Mouse (Mus musculus) forebrain, embryonic 15.5 days (tissue): ENCODE results near the gene Col5a2. TPM values are rescaled to one million over a fixed set of nuclear protein-coding genes. Genes with fewer than 3 reads are reported as not detected.
"Not testable (repeated sequence)": the region's sequence is repeated elsewhere in the genome, so short reads cannot be mapped to it uniquely, and the experiment has no call there.

ENCODE experiments used
- ATAC-seq: fragments of 200-750 bp; cut with Nextera tagmentation; replicated peaks from 2 replicates; pipeline ENCODE4 v1.8.0; 2017; ENCODE audit warnings: mild to moderate bottlenecking, moderate TSS enrichment, moderate library complexity
- H3K27ac ChIP-seq: fragments of 300-500 bp; sonication (generic); replicated peaks from 2 replicates; pipeline ENCODE4 v1.5.1; 2015; ENCODE audit warnings: mild to moderate bottlenecking, inconsistent platforms
- H3K27me3 ChIP-seq: fragments of 300-500 bp; sonication (generic); 2 replicates; pipeline ENCODE4 v1.6.1; 2015; ENCODE audit warnings: inconsistent platforms
- H3K36me3 ChIP-seq: fragments of 300-500 bp; sonication (generic); 2 replicates; pipeline ENCODE4 v1.6.1; 2015; ENCODE audit warnings: mild to moderate bottlenecking, inconsistent platforms
- H3K4me1 ChIP-seq: fragments of 300-500 bp; sonication (generic); 2 replicates; pipeline ENCODE4 v1.6.1; 2015; ENCODE audit warnings: inconsistent platforms
- H3K4me2 ChIP-seq: fragments of 300-500 bp; sonication (generic); replicated peaks from 2 replicates; pipeline ENCODE4 v1.6.1; 2015; ENCODE audit warnings: mild to moderate bottlenecking, inconsistent platforms
- H3K4me3 ChIP-seq: fragments of 300-500 bp; sonication (generic); 2 replicates; pipeline ENCODE4 v1.5.1; 2015; ENCODE audit warnings: mild to moderate bottlenecking, inconsistent platforms
- H3K9ac ChIP-seq: fragments of 300-500 bp; sonication (generic); replicated peaks from 2 replicates; pipeline ENCODE4 v1.6.1; 2015; ENCODE audit warnings: mild to moderate bottlenecking, inconsistent platforms
- H3K9me3 ChIP-seq: fragments of 300-500 bp; sonication (generic); 2 replicates; pipeline ENCODE4 v1.6.1; 2016; ENCODE audit warnings: inconsistent platforms
- WGBS: fragments of 180-500 bp; shearing (Covaris S2); methylation state at CpG from one replicate; pipeline ENCODE4 v1.1.7; 2015; ENCODE audit warnings: mixed read lengths; 5-methylcytosine and 5-hydroxymethylcytosine counted together
- polyA plus RNA-seq: library from polyadenylated mRNA; unstranded; fragments of >200 nt; fragmentation: Nextera tagmentation; extraction: Ambion mirVana; gene quantifications from 2 replicates; pipeline ENCODE4 v1.2.1, GENCODE M21; 2015

Col5a2 gene
- 9.3 and 9.6 TPM in 2 replicates for polyA plus RNA-seq

DNA sequence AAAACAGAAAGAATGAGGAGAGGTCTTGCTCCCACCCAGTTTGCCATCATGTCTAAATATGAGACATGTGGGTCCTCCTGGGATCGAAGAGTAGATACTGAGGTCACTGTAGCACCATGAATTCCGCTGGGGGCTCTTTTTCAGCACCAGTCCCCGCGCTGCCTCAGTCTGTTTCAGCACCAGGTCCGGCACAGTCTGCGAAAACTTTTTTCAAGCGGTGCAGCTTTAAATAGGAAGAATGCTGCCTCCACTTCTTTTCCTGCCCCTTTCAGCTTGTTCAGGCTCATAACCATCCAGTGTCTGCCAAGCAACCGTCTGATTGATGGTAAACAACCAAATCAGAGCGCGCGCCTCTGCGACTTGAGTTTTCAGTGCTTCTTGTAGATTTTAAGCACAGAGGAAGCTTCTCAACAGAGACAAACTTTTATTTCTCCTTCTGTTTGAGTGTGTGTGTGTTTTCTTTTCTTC lies at the start of gene Col5a2:
Gene Col5a2 (minus strand): TSS at position 418 of the 468 bp plus-strand sequence.
- no peaks in the 10 kb centered on the region for H3K4me1 ChIP-seq
- no peaks in the 10 kb centered on the region for H3K36me3 ChIP-seq
- H3K27ac ChIP-seq: no peak within 1 kb of the TSS
- H3K4me2 ChIP-seq: peak within 1 kb of the TSS; percentile 48
- peak within 1 kb of the TSS; percentile 17 for H3K9ac ChIP-seq
- WGBS: 30% methylated on average over 12 of the region's 12 CpGs
- H3K9me3 ChIP-seq: no peaks in the 10 kb centered on the region
- no peaks in the 10 kb centered on the region for H3K27me3 ChIP-seq
- H3K4me3 ChIP-seq: peak within 1 kb of the TSS; percentile 38
- ATAC-seq: peak; percentile 75

DNA sequence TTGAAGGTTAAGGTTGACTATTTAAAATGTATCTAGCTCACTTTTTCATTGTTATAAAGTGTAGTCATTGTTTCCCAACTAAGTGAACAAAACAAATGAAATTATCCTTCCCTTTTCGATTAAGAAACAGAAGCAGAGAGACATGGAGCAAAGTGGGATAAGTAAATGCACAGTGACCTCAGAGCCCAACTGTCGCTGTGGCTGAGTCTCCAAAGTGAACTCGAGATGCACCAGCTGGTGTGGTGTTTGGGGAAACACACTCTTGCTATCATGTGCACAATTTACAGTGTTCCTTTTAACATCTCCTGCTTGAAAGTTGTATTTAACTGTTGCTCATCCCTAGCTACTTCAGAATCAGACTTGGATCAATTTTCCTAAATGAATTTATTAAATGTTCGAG lies 47.4 kb upstream of the Col5a2 start:
- H3K27me3 ChIP-seq: no peaks in the 10 kb centered on the region
- ATAC-seq: no peak
- H3K4me3 ChIP-seq: no peak overlapping the region
- no peaks in the 10 kb centered on the region for H3K36me3 ChIP-seq
- WGBS: 86% methylated on average over 4 of the region's 4 CpGs
- no peak overlapping the region for H3K4me2 ChIP-seq
- H3K9ac ChIP-seq: no peak overlapping the region
- H3K4me1 ChIP-seq: no peaks in the 10 kb centered on the region
- H3K9me3 ChIP-seq: no peaks in the 10 kb centered on the region
- no peak overlapping the region for H3K27ac ChIP-seq

DNA sequence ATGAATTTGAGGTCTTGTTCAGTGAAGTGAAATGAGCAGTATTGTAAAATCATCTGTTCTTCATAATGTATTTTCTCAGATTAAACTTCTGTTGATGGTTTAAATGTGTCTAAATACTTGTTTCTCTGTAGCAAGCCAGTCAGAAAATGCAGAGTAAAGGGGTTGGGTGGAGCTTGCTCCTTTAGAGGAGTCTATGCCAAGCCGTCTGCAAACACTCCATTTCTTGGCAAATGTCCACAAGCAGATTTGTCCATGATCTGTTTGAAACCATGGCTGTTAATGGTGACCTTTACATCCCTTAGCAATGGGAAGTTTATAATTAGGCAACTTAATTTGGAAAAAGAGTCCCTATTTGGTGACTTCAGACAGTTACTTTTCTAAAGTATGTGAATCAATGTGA lies 38.8 kb upstream of the Col5a2 start:
- ATAC-seq: no peak
- Histone ChIP-seq H3K9me3 (no peaks in the 10 kb centered on the region), H3K4me2 (no peak overlapping the region), H3K4me1 (no peaks in the 10 kb centered on the region), H3K27me3 (no peaks in the 10 kb centered on the region), H3K36me3 (no peaks in the 10 kb centered on the region), H3K4me3 (no peak overlapping the region), H3K27ac (no peak overlapping the region), H3K9ac (no peak overlapping the region)
- WGBS: 26% methylated on average over 1 of the region's 1 CpGs

DNA sequence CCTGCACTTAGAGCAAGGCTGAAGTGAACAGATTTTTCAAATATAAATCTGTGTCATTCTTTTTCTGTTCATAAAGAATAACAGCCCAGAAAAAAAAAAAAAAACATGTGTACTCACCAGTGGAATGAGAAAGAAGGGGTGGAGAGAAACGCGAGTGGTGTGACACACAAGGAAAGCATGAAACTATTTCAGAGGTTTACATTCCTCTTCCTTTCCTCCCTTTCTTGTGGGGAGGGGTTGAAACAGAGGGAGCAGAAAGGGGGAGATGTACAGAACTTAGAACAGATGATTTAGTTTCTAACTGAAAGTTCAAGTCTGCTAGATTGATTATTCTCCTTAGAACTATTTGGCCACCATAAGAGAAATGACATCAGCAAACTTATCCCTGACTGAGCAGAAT lies 38.1 kb upstream of the Col5a2 start:
- WGBS: 84% methylated on average over 2 of the region's 2 CpGs
- no peak overlapping the region for H3K4me2 ChIP-seq
- no peak for ATAC-seq

DNA sequence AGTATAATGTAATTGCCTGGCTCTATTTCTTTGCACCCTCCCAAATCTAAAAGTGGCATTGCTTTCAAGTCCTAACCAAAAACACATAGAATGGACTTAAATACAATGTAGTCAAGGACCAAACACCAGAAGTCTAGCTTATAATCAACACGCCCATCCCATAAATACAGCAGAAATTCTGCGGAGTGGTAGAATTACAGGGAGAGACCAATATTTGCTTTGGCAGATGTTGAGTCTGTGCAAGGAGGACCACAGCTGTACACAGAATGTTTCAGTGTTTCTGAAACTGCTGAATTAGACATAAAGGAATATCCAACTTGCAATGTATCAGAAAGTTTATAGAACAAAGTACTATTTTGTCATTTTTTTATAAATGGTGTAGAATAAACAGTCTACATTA lies 28.4 kb upstream of the Col5a2 start:
- Histone ChIP-seq H3K9ac (no peak overlapping the region), H3K4me1 (no peaks in the 10 kb centered on the region), H3K36me3 (no peaks in the 10 kb centered on the region), H3K27me3 (no peaks in the 10 kb centered on the region), H3K4me3 (no peak overlapping the region), H3K27ac (no peak overlapping the region), H3K9me3 (no peaks in the 10 kb centered on the region), H3K4me2 (no peak overlapping the region)
- ATAC-seq: no peak
- WGBS: 96% methylated on average over 2 of the region's 2 CpGs

More for the DNA sequence above, 38.1 kb upstream of the Col5a2 start:
- Histone ChIP-seq H3K4me1 (no peaks in the 10 kb centered on the region), H3K9ac (no peak overlapping the region), H3K4me3 (no peak overlapping the region), H3K36me3 (no peaks in the 10 kb centered on the region), H3K27ac (no peak overlapping the region), H3K27me3 (no peaks in the 10 kb centered on the region), H3K9me3 (no peaks in the 10 kb centered on the region)

DNA sequence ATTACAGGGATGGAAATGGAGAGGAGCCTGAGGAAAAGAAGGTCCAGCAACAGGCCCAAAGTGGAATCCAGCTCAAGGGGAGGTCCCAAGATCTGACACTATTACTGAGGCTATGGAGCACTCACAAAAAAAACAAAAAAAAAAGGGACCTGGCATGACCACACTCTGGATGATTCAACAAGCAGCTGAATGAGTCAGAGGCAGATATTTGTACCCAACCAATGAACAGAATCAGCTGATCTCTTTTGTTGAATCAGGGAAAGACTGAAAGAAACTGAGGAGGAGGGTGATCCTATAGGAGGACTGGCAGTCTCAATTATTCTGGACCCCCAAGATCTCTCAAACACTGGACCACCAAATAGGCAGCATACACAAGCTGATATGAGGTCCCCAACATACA lies 24.4 kb upstream of the Col5a2 start:
- H3K36me3 ChIP-seq, H3K4me2 ChIP-seq, H3K27ac ChIP-seq, H3K27me3 ChIP-seq, H3K9me3 ChIP-seq, ATAC-seq, H3K4me3 ChIP-seq, H3K4me1 ChIP-seq, H3K9ac ChIP-seq: not testable (repeated sequence)

DNA sequence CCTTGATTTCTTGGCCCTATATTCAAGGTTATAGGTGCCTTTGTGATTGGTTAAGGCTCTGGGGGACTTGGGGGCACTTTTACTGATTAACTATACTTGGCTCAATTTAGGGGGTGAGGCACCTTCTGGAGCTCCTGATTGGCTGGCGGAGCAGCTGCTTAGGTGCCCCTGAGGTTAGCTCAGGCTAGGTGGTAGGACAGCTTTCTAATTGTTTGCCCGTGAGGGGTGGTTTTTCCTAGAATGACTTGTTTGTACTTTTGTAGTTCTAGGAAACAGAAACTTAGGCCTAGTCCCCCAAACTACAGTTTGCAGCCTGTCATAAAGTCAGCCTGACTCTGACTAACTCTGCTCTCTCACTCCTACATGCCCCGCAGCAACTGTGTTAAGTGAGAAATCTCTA lies 20.5 kb upstream of the Col5a2 start:
- Histone ChIP-seq H3K4me2 (no peak overlapping the region), H3K36me3 (no peaks in the 10 kb centered on the region), H3K27me3 (no peaks in the 10 kb centered on the region), H3K4me3 (no peak overlapping the region), H3K4me1 (no peaks in the 10 kb centered on the region), H3K9me3 (no peaks in the 10 kb centered on the region), H3K9ac (no peak overlapping the region), H3K27ac (no peak overlapping the region)
- ATAC-seq: no peak
- 92% methylated on average over 3 of the region's 3 CpGs for WGBS

DNA sequence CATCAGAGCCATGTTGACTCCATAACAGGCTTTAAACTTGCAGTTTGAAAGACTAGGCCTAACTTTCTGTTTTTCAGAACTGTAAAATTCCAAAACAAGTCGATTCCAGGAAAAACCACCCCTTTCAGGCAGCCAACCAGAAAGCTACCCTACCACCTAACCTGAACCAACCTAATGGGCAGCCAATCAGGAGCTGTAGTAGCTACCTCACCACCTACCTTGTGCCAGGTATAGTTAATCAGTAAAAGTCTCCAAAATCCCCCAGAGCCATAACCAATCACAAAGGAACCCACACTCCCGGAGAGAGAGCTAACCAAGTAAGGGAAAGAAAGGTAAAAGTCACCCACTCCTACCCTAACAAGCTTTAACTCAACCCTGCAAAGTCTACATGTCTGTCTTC lies 18.4 kb upstream of the Col5a2 start:
- no peak for ATAC-seq
- Histone ChIP-seq H3K4me1 (no peaks in the 10 kb centered on the region), H3K9me3 (no peaks in the 10 kb centered on the region), H3K9ac (no peak overlapping the region), H3K27me3 (no peaks in the 10 kb centered on the region), H3K36me3 (no peaks in the 10 kb centered on the region), H3K27ac (no peak overlapping the region), H3K4me3 (no peak overlapping the region), H3K4me2 (no peak overlapping the region)
- 89% methylated on average over 2 of the region's 2 CpGs for WGBS

DNA sequence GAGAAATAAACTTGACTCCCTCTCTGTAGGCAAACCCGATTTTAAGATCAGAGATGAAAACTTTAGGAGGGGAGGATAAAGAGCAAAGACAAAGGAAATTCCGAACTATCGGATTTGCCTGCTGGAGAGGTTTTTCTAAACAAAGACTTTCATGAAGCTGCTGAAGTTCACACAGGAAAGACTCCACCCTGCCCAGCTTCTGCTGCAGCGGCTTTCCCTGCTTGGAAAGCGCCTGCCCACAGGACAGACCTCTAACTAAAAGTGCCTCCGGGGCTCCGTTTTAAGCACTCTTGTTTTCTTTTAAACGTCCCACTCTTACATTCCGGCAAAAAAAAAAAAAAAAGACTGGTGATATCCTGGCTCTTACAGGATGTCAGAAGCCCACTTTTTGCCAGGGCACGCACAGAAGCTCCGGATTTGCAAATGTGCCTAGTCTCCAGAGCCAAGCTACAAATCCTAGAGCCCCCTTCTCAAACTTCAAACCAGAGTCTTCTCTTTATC lies 791 bp downstream of the Col5a2 start:
- Histone ChIP-seq H3K9ac (peak overlapping the region; percentile 17), H3K4me3 (peak overlapping the region; percentile 38), H3K4me2 (peak overlapping the region; percentile 48), H3K27ac (no peak overlapping the region), H3K27me3 (no peaks in the 10 kb centered on the region), H3K9me3 (no peaks in the 10 kb centered on the region), H3K36me3 (no peaks in the 10 kb centered on the region), H3K4me1 (no peaks in the 10 kb centered on the region)
- 14% methylated on average over 11 of the region's 11 CpGs for WGBS
- peak; percentile 63; the same call in 1 of the 2 replicates for ATAC-seq

DNA sequence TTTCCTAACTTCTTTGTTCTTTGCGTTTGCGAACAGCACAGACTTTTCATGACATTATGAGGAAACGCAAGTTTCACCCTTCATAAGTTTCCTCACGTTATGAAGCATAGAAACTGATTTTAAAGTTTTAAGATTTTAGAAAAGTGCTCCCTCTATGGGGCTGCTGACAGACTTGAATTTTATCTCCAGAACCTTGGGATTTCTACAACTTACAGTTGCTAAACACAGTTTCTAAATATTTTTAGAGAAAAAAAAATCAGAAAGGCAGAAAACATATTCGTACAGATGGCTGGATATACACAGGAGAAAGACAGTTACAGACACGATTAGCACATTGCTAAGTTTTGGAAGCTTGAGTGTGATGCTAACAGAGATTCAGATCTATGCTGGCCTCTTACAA lies 1.6 kb downstream of the Col5a2 start:
- Histone ChIP-seq H3K27ac (no peak overlapping the region), H3K9ac (peak overlapping the region; percentile 17; the same call in 1 of the 2 replicates), H3K27me3 (no peaks in the 10 kb centered on the region), H3K9me3 (no peaks in the 10 kb centered on the region), H3K4me1 (no peaks in the 10 kb centered on the region), H3K36me3 (no peaks in the 10 kb centered on the region), H3K4me3 (peak overlapping the region; percentile 38), H3K4me2 (peak overlapping the region; percentile 48)
- WGBS: 58% methylated on average over 6 of the region's 6 CpGs
- no peak for ATAC-seq

DNA sequence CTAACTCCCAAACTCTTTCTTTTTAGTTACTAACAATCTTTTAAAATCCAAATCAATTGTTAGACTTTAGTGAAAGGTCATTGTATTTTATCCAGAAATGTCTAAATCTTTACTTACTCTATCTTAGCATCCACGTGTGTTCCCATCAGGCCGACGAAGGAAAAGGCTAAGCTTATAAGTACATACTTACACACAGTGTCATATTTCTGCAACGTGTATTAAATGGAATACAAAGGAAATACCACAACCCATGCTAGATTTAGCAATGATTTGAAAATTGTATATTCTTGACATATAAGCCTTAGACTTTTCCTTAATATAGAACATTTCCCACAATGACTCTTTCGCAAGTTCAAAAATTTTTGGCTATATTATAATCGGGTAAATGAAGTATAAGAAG lies 2.6 kb downstream of the Col5a2 start:
- Histone ChIP-seq H3K27me3 (no peaks in the 10 kb centered on the region), H3K36me3 (no peaks in the 10 kb centered on the region), H3K4me1 (no peaks in the 10 kb centered on the region), H3K9me3 (no peaks in the 10 kb centered on the region), H3K9ac (no peak overlapping the region), H3K4me2 (no peak overlapping the region), H3K4me3 (no peak overlapping the region), H3K27ac (no peak overlapping the region)
- ATAC-seq: no peak
- 89% methylated on average over 6 of the region's 6 CpGs for WGBS

DNA sequence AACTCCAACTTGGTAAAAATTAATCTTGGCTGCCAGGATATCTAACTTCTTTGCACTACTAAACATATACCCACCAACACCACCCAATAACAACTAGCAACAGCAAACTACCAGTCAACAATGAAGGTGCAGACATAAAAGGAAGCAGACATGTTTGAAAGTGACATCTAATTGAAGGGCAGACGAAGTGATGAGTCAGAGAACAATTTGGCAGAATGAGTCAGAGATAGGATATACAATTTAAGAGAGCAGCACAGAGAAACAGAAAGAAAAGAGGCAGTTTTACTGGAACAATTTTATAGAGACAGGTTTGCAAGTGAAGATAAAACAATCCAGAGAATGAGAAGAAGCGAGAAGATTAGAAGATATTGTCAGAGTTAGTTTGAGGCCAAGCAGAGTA lies 8.1 kb downstream of the Col5a2 start:
- no peaks in the 10 kb centered on the region for H3K4me1 ChIP-seq
- WGBS: 90% methylated on average over 2 of the region's 2 CpGs
- H3K9me3 ChIP-seq: no peaks in the 10 kb centered on the region
- H3K27ac ChIP-seq: no peak overlapping the region
- H3K36me3 ChIP-seq: no peaks in the 10 kb centered on the region
- no peak for ATAC-seq
- H3K9ac ChIP-seq: no peak overlapping the region
- no peak overlapping the region for H3K4me2 ChIP-seq
- H3K27me3 ChIP-seq: no peaks in the 10 kb centered on the region
- no peak overlapping the region for H3K4me3 ChIP-seq

DNA sequence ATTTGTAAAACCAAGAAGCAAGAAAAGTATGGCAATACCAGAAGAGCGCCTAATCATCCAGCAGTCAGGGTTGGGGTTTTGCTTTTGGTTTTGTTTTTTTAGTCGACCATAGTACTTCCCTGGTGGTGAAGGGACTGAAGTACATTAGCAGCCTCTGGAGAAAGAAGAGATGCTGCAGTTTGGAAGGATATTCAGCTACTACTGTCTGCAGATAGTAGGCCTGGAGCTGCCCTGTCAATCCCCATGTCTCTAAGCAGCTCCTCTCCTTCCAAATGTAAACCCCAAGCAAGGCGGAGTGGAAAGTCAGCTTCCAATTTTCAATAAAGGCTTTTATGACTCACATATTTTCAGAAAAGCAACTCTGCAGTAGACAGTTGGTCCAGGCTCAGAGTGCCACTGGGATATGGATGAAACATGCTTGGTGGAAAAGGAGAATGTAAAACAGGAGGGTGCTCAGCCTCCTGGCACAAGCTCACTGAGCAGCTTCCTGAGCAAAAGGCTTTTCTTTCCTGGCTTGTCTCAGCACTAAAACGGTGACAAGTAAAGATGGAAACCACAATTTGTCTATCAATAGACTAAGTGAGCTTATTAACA lies 10.9 kb downstream of the Col5a2 start:
- ATAC-seq: no peak
- no peaks in the 10 kb centered on the region for H3K9me3 ChIP-seq
- no peak overlapping the region for H3K4me3 ChIP-seq
- H3K27me3 ChIP-seq: no peaks in the 10 kb centered on the region
- H3K4me1 ChIP-seq: no peaks in the 10 kb centered on the region
- no peak overlapping the region for H3K27ac ChIP-seq
- 88% methylated on average over 4 of the region's 4 CpGs for WGBS
- no peak overlapping the region for H3K9ac ChIP-seq
- no peaks in the 10 kb centered on the region for H3K36me3 ChIP-seq
- no peak overlapping the region for H3K4me2 ChIP-seq
